Mouse (Mus musculus) G1E (cell line): ENCODE measurements at regions not wholly inside any gene's neighbourhood (a gene's known extent, or its start where the extent isn't known, plus 50 kb on each side); places are given as distances from the start of the nearest gene placed in this dataset.

Experiments used
- ATAC-seq: 2 replicates; pipeline ENCODE4 v1.8.0; 2016; ENCODE audit warnings: mild to moderate bottlenecking; ENCODE audit not compliant: insufficient number of reproducible peaks, poor library complexity, low FRiP score, severe bottlenecking; ENCODE audit errors: extremely low read depth
- DNase-seq: peaks from one replicate; pipeline ENCODE4 v3.0.0; 2012; ENCODE audit warnings: low spot score
- H3K27me3 ChIP-seq: 2 replicates; pipeline ENCODE4 v1.6.1; 2012; ENCODE audit warnings: mild to moderate bottlenecking, low read length, inconsistent platforms; ENCODE audit not compliant: insufficient read depth
- H3K36me3 ChIP-seq: replicated peaks from 2 replicates; pipeline ENCODE3; 2012; ENCODE audit warnings: mild to moderate bottlenecking, inconsistent platforms
- H3K4me1 ChIP-seq: 2 replicates; pipeline ENCODE4 v1.6.1; 2012; ENCODE audit warnings: low read depth, low read length, inconsistent platforms, mixed read lengths; ENCODE audit not compliant: insufficient read depth
- H3K4me3 ChIP-seq: 2 replicates; pipeline ENCODE4 v1.5.1; 2012; ENCODE audit warnings: low read depth, mild to moderate bottlenecking, inconsistent platforms, low read length, moderate library complexity, mixed read lengths
- H3K9me3 ChIP-seq: replicated peaks from 2 replicates; pipeline ENCODE4 v1.6.1; 2012; ENCODE audit warnings: inconsistent platforms
- CTCF ChIP-seq: IDR thresholded peaks from 2 replicates; pipeline ENCODE4 v1.5.1; 2012; ENCODE audit warnings: low read depth, low read length, inconsistent platforms, mixed read lengths
- GATA1 ChIP-seq: IDR thresholded peaks from 2 replicates; pipeline ENCODE4 v1.6.1; 2012; ENCODE audit warnings: borderline replicate concordance, low read length, inconsistent platforms, mixed read lengths
- GATA2 ChIP-seq: IDR thresholded peaks from 2 replicates; pipeline ENCODE4 v1.6.1; 2012; ENCODE audit warnings: low read depth, low read length, inconsistent platforms, borderline replicate concordance
- POLR2AphosphoS5 ChIP-seq: IDR thresholded peaks from 2 replicates; pipeline ENCODE4 v1.6.1; 2012; ENCODE audit warnings: low read depth, low read length, inconsistent platforms; ENCODE audit not compliant: insufficient replicate concordance
- TAL1 ChIP-seq: conservative IDR thresholded peaks from 2 replicates; pipeline ENCODE4 v1.6.1; 2012; ENCODE audit warnings: low read depth, low read length, inconsistent platforms, mixed read lengths

- ATAC-seq, result no peak
- peaks cover 16% of the 10 kb centered on the region for H3K9me3 ChIP-seq
- H3K4me3 ChIP-seq, result no peak overlapping the region
- TF ChIP-seq GATA1, result no peak
- TF ChIP-seq CTCF, result no peak
- TF ChIP-seq GATA2, result no peak
- TF ChIP-seq TAL1, result no peak
- no peak for TF ChIP-seq POLR2AphosphoS5
- no peaks in the 10 kb centered on the region for H3K36me3 ChIP-seq
- no peak for DNase-seq
- no peaks in the 10 kb centered on the region for H3K4me1 ChIP-seq
- no peaks in the 10 kb centered on the region for H3K27me3 ChIP-seq
Measured at GRCm38 (mm10) chr12:8099821-8100220, 108.1 kb upstream of the Ldah start.

- no peak for ATAC-seq
- no peaks in the 10 kb centered on the region for H3K4me1 ChIP-seq
- no peak for DNase-seq
- H3K9me3 ChIP-seq, result peaks cover 20% of the 10 kb centered on the region; the same call in 1 of the 2 replicates
- TF ChIP-seq GATA2, result no peak
- TF ChIP-seq TAL1, result no peak
- TF ChIP-seq POLR2AphosphoS5, result no peak
- TF ChIP-seq GATA1, result no peak
- TF ChIP-seq CTCF, result no peak
- no peak overlapping the region for H3K4me3 ChIP-seq
- H3K36me3 ChIP-seq, result no peaks in the 10 kb centered on the region
- H3K27me3 ChIP-seq, result no peaks in the 10 kb centered on the region
Measured at GRCm38 (mm10) chr12:8101837-8102236, 106.1 kb upstream of the Ldah start.

GRCm38 (mm10) chr12:8103259-8103658, 104.6 kb upstream of the Ldah start:
- Histone ChIP-seq H3K9me3 (peaks cover 33% of the 10 kb centered on the region), H3K36me3 (no peaks in the 10 kb centered on the region), H3K4me3 (no peak overlapping the region), H3K27me3 (no peaks in the 10 kb centered on the region), H3K4me1 (no peaks in the 10 kb centered on the region)
- no peak for ATAC-seq
- DNase-seq, result no peak
- TF ChIP-seq TAL1 (no peak), GATA2 (no peak), CTCF (no peak), GATA1 (no peak), POLR2AphosphoS5 (no peak)

GRCm38 (mm10) chr12:8107137-8107536, 100.8 kb upstream of the Ldah start:
- TF ChIP-seq POLR2AphosphoS5, result no peak
- TF ChIP-seq GATA2, result no peak
- no peak for TF ChIP-seq CTCF
- no peak for TF ChIP-seq GATA1
- TF ChIP-seq TAL1, result no peak
- H3K4me1 ChIP-seq, result no peaks in the 10 kb centered on the region
- H3K4me3 ChIP-seq, result no peak overlapping the region
- DNase-seq, result no peak
- ATAC-seq, result no peak
- no peaks in the 10 kb centered on the region for H3K27me3 ChIP-seq
- H3K36me3 ChIP-seq, result no peaks in the 10 kb centered on the region
- H3K9me3 ChIP-seq, result peaks cover 28% of the 10 kb centered on the region

- TF ChIP-seq CTCF, result no peak
- TF ChIP-seq GATA1, result no peak
- TF ChIP-seq POLR2AphosphoS5, result no peak
- no peak for TF ChIP-seq TAL1
- no peak for TF ChIP-seq GATA2
- no peak for DNase-seq
- ATAC-seq, result no peak
- H3K9me3 ChIP-seq, result peaks cover 28% of the 10 kb centered on the region
- no peaks in the 10 kb centered on the region for H3K4me1 ChIP-seq
- H3K27me3 ChIP-seq, result no peaks in the 10 kb centered on the region
- no peak overlapping the region for H3K4me3 ChIP-seq
- H3K36me3 ChIP-seq, result no peaks in the 10 kb centered on the region
Measured at GRCm38 (mm10) chr12:8109203-8109770, 98.6 kb upstream of the Ldah start.

- TF ChIP-seq GATA1 (no peak), TAL1 (no peak), CTCF (no peak), GATA2 (no peak), POLR2AphosphoS5 (no peak)
- Histone ChIP-seq H3K27me3 (no peaks in the 10 kb centered on the region), H3K36me3 (no peaks in the 10 kb centered on the region), H3K9me3 (peaks cover 28% of the 10 kb centered on the region), H3K4me1 (no peaks in the 10 kb centered on the region), H3K4me3 (no peak overlapping the region)
- no peak for ATAC-seq
- DNase-seq, result no peak
Measured at GRCm38 (mm10) chr12:8109876-8110275, 98.0 kb upstream of the Ldah start.

DNA sequence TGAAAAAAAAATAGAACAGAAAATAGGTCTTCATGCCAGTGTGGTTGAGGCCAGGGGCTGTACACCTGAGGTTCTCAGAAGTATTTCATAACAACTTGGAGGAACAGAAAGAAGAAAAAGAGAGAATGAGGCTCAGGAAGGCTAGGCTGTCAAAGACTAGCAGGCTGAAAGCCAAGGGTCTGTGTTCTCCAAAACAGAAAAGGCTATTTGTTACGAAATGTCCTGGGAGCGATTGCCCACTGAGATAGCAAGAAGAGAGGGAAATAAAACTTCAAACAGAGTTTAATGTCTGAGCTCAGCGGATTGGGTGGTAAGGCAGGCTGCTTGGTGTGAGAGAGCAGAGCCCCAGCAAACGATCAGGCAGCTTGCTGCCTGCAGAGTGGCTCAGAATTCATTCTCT, 97.6 kb upstream of the Ldah start:
- Histone ChIP-seq H3K36me3 (no peaks in the 10 kb centered on the region), H3K4me1 (no peaks in the 10 kb centered on the region), H3K9me3 (peaks cover 31% of the 10 kb centered on the region), H3K27me3 (no peaks in the 10 kb centered on the region), H3K4me3 (no peak overlapping the region)
- TF ChIP-seq CTCF (no peak), GATA2 (no peak), TAL1 (no peak), GATA1 (no peak), POLR2AphosphoS5 (no peak)
- DNase-seq (no peak), ATAC-seq (no peak)
